8 mouse cellular contexts compared by ENCODE assay signal in genomic region chr12:72014355-72014776, GRCm38 (mm10). TPM values are rescaled to one million over a fixed set of nuclear protein-coding genes. Genes with fewer than 3 reads are reported as not detected.
DNase-seq lines count a peak whose midpoint lies in the region; ATAC-seq and TF ChIP-seq lines count a peak whose summit lies in the region.
"Had no signal": no experiment of that assay in that cellular context is flagged by ENCODE, and none has a peak within 500 bp of the region (broad histone marks: within the 10 kb centered on the region; RNA-seq: fewer than 3 reads in every experiment).

No protein-coding gene starts in this region.

- TF ChIP-seq POLR2A in cerebellum, adult 2 months (IDR thresholded peaks at IDR 0.05; ENCODE audit: borderline replicate concordance, insufficient read depth, low read length) = no peak

- ATAC-seq in kidney, embryonic 15.5 days (replicated peaks; ENCODE audit: low FRiP score) = no peak
- peak; percentile 75 for ATAC-seq in CD4-positive, CD25-positive, alpha-beta regulatory T cell, adult 4 months
- no peak for ATAC-seq in embryonic facial prominence, embryonic 15.5 days (ENCODE audit: insufficient number of reproducible peaks, low FRiP score, low TSS enrichment, low read depth)
- peak; percentile 80 for ATAC-seq in megakaryocyte progenitor cell, adult 5-6 weeks (replicated peaks; ENCODE audit: poor library complexity)

- no peak overlapping the region for H3K9ac ChIP-seq in kidney, embryonic 15.5 days
- no peak overlapping the region for H3K9ac ChIP-seq in embryonic facial prominence, embryonic 15.5 days
- H3K9ac ChIP-seq: embryonic facial prominence, embryonic 12.5 days had no signal

- no peaks in the 10 kb centered on the region for H3K36me3 ChIP-seq in kidney, embryonic 15.5 days
- no peaks in the 10 kb centered on the region for H3K36me3 ChIP-seq in embryonic facial prominence, embryonic 15.5 days
- H3K36me3 ChIP-seq: embryonic facial prominence, embryonic 12.5 days had no signal

- no peaks in the 10 kb centered on the region for H3K27me3 ChIP-seq in kidney, embryonic 15.5 days
- no peaks in the 10 kb centered on the region for H3K27me3 ChIP-seq in embryonic facial prominence, embryonic 15.5 days
- no peaks in the 10 kb centered on the region for H3K27me3 ChIP-seq in cerebellum, adult 2 months (ENCODE audit: control insufficient read depth, insufficient read depth, low read length)
- H3K27me3 ChIP-seq: embryonic facial prominence, embryonic 12.5 days had no signal

- DNase-seq in kidney, postnatal 25 days = no peak
- DNase-seq in cerebellum, postnatal 36 days = no peak
- no peak for DNase-seq in cerebellum, adult 2 months

- no peak overlapping the region for H3K27ac ChIP-seq in kidney, embryonic 15.5 days
- H3K27ac ChIP-seq in embryonic facial prominence, embryonic 15.5 days (replicated peaks) = peak overlapping the region; percentile 69
- H3K27ac ChIP-seq in cerebellum, adult 2 months (ENCODE audit: insufficient read depth, low read length) = no peak overlapping the region
- H3K27ac ChIP-seq: embryonic facial prominence, embryonic 12.5 days had no signal

- H3K9me3 ChIP-seq in kidney, embryonic 15.5 days (replicated peaks) = no peaks in the 10 kb centered on the region
- H3K9me3 ChIP-seq in embryonic facial prominence, embryonic 15.5 days (replicated peaks) = no peaks in the 10 kb centered on the region
- H3K9me3 ChIP-seq: embryonic facial prominence, embryonic 12.5 days had no signal

- WGBS in kidney, embryonic 15.5 days = 56% methylated on average over 10 of the region's 10 CpGs
- 28% methylated on average over 10 of the region's 10 CpGs for WGBS in embryonic facial prominence, embryonic 15.5 days
- 52% methylated on average over 10 of the region's 10 CpGs for WGBS in cerebellum, adult 2 months

- H3K4me3 ChIP-seq in kidney, embryonic 15.5 days (replicated peaks) = no peak overlapping the region
- 0 out of 2 replicates have a peak overlapping the region, but pooled peaks have one; percentile 4 for H3K4me3 ChIP-seq in embryonic facial prominence, embryonic 15.5 days (replicated peaks)
- no peak overlapping the region for H3K4me3 ChIP-seq in cerebellum, adult 2 months (replicated peaks; ENCODE audit: insufficient read depth, low read depth, low read length)
- H3K4me3 ChIP-seq: embryonic facial prominence, embryonic 12.5 days had no signal

- H3K4me2 ChIP-seq in kidney, embryonic 15.5 days = 0 out of 2 replicates have a peak overlapping the region, but pooled peaks have one; percentile 30
- H3K4me2 ChIP-seq in embryonic facial prominence, embryonic 15.5 days (replicated peaks) = peak overlapping the region; percentile 32
- H3K4me2 ChIP-seq: embryonic facial prominence, embryonic 12.5 days had no signal

- no peak for TF ChIP-seq CTCF in cerebellum, adult 2 months (IDR thresholded peaks at IDR 0.05; ENCODE audit: borderline replicate concordance, insufficient read depth, low read depth, low read length)

- H3K4me1 ChIP-seq in kidney, embryonic 15.5 days = 0 out of 2 replicates have a peak, but pooled peaks cover 7% of the 10 kb centered on the region
- H3K4me1 ChIP-seq in embryonic facial prominence, embryonic 15.5 days = peaks cover 12% of the 10 kb centered on the region; the same call in 1 of the 2 replicates
- H3K4me1 ChIP-seq in cerebellum, adult 2 months (ENCODE audit: control insufficient read depth, insufficient read depth, low read length) = no peaks in the 10 kb centered on the region
- H3K4me1 ChIP-seq: embryonic facial prominence, embryonic 12.5 days had no signal

RNA-seq across cellular contexts. Expression of gene Gpr135, which starts 56.6 kb away (rescaled TPM):
- polyA plus RNA-seq in kidney, embryonic 15.5 days (2015; fragmentation: Nextera tagmentation; extraction: Ambion mirVana) = 0.57 and 0.85 TPM in 2 replicates
- polyA plus RNA-seq in CD4-positive, CD25-positive, alpha-beta regulatory T cell, adult 4 months (2017; shearing (Covaris generic)) = under 1 TPM in 1 of 2 experiments, not detected in 1; 0.27 TPM
- 0.88 and 1.3 TPM in 2 replicates for polyA plus RNA-seq in embryonic facial prominence, embryonic 15.5 days (2015; fragmentation: Nextera tagmentation; extraction: Ambion mirVana)
- 0.32 TPM in 1 of 2 replicates, not detected in the other for total RNA-seq in megakaryocyte progenitor cell, adult 5-6 weeks (2015)
- total RNA-seq in megakaryocyte progenitor cell, adult 5-6 weeks (2017) = 0.07 TPM in 1 of 2 replicates, not detected in the other
- 9.7 and 10.0 TPM in 2 replicates for polyA plus RNA-seq in cerebellum, adult 2 months (2012; rRNA removed)

Comparison
In these comparisons a context has a peak if more than half of its experiments do, and no peak if none do; other contexts are left out.
1. ATAC-seq: peak in CD4-positive, CD25-positive, alpha-beta regulatory T cell, adult 4 months (single experiment) and megakaryocyte progenitor cell, adult 5-6 weeks (single experiment); none in kidney, embryonic 15.5 days (single experiment) and embryonic facial prominence, embryonic 15.5 days (single experiment).